Mouse (Mus musculus) liver, adult 2 months (tissue): ENCODE data around the gene Csrp1.

Source experiments
- CTCF ChIP-seq: fragments of 200-500 bp; IDR thresholded peaks from 2 replicates; pipeline ENCODE4 v1.5.1; 2011; ENCODE audit warnings: low read depth, low read length, control low read depth
- POLR2A ChIP-seq: fragments of 200-500 bp; IDR thresholded peaks from 2 replicates; pipeline ENCODE4 v1.6.1; 2011; ENCODE audit warnings: low read length, control low read depth; ENCODE audit not compliant: insufficient read depth; ENCODE audit errors: extremely low read depth

GRCm38 (mm10) chr1:135731393-135731792 is 11.5 kb downstream of the Csrp1 start:
- TF ChIP-seq CTCF (no peak), POLR2A (no peak)
